Mouse (Mus musculus): Measurements from ENCODE around the gene Angptl1.

Angptl1 gene

DNA sequence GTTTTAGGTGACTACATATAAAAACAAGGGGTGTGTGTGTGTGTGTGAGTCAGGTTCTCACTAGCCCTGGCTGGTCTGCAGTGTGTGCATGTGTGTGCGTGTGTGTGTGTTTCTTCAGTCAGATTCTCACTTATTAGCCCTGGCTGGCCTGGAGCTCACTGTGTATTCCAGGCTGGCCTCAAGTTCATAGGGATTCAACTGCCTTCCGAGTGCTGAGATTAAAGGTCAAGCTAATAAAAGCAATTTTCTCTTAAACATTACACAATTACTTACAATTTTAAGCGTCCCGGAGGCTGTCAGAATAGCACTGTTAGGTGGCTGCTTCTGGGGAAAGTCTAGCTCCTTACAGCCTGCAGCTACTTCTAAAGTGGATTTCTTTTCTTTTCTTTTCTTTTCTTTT, at the start of gene Angptl1:
TSS of gene Angptl1 (plus strand) at position 386 of the 400 bp plus-strand sequence.
- no peak for DNase-seq (ENCODE audit: low spot score)

GRCm38 (mm10) chr1:156789844-156790490, 48.4 kb upstream of the Angptl1 start:
- peak; percentile 35 for DNase-seq (ENCODE audit: low spot score)

DNA sequence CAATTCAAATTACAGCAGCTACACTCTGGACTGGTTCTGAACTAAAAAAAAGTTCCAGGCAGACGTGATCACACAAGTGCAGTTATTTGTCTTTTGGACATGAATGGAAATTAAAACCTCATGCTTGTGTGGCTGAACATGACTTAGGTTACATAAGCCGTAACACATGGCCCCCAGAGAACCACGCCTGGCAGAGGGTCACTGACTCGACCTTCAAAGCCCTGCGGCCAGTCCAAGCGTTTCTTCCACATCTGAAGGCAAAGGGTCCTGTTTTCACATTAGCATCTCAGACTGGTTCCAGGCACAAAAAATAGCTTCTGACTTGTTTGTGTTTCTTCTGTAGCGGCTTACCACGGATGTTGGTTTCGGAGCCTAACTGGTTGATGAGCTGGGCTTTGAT, 42.1 kb upstream of the Angptl1 start:
- DNase-seq (ENCODE audit: low spot score): no peak

GRCm38 (mm10) chr1:156801276-156801675, 37.1 kb upstream of the Angptl1 start:
- no peak for DNase-seq (ENCODE audit: low spot score)

DNA sequence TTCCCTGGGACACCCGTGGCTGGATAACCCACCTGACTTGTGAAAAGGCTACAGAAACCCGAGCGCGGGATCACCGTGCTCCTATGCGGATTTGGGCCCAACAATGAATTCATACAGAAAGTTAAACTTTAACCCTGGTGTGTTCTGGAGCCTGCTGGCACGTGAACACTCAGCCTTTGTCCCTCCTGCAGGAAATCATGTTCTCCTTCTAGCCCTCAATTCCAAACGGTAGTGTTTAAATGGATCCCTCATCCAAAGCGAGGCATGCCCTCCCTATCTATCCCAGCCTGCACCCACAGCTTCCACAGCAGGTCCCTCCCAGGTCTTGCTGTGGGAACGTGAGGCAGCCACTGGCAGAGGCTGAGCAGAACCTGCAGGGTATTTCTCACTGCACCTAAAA, 30.0 kb upstream of the Angptl1 start:
- no peak for DNase-seq (ENCODE audit: low spot score)

DNA sequence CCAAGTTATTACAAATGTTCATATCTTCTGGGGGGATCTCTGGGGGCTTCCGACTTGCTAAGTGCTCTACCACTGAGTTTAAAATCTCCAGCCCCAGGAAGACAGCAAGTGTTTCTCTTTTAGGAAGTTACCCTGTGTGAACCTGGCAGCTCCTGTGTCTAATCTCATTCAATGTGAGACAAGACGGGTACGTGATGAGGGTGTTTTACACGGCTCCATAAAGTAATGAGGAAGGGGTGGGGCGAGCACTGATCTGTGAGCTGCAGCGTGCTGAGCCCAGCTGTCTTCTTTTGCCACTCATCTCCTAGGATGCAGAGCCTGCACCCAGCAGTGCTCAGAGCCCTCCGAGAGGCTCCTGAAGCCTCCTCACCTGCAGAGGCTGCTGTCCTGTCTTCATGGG, 26.4 kb upstream of the Angptl1 start:
- no peak for DNase-seq (ENCODE audit: low spot score)

DNA sequence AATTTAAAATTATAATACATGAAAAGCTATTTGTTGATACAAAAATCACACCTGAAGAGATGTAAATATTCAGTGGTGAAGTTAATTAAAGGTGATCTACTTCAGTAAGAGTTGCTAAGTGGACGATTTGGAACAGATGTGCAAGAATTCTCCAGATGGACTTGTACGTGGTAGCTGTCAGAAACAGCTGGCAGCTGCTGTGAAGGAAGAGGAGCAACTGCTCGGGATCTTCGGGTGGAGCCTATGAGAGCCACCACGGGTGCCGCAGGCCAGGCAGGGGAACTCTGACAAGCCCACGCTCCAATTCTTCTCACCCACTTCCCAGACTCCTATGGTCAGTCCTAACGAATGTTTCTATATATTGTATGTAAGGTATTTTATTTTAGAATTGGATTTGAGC, 25.6 kb upstream of the Angptl1 start:
- no peak for DNase-seq (ENCODE audit: low spot score)

DNA sequence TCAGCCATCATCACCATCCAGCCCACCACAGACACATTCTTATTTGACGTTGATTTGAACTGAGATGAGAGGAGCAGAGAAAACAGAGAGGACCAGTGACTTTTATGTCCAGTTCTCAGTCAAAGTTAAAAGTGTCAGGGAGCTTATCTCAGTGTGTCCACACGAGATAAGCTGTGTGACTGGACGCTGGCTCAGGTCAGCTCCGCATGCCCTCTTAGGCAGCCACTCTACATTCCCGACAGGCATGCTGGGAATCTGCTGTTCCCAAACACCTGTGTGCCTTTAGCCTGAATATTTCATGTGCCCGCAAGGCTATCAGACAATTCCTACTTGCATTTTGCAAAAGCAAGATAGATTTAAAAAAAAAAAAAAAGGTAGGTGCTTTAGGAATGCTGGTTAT, 24.9 kb upstream of the Angptl1 start:
- no peak for DNase-seq (ENCODE audit: low spot score)

DNA sequence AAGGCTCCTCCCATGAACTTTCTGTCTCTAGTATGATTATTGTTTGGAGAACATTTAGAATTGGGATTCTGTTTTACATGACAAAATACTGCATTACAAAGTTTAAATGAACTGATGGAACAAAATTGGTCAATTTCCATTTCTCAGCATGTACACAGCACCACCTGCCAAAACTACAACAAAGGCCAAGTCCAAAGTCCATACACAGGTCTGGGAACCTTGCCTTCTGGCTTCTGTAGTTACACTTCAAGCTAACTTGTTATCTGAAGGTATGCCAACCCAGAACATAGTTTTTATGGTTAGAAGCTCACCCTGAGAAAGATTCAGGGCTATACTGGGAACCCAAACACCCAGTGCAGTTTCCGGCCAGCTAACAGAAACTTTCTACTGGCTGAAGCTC, 19.1 kb upstream of the Angptl1 start:
- DNase-seq (ENCODE audit: low spot score): no peak

DNA sequence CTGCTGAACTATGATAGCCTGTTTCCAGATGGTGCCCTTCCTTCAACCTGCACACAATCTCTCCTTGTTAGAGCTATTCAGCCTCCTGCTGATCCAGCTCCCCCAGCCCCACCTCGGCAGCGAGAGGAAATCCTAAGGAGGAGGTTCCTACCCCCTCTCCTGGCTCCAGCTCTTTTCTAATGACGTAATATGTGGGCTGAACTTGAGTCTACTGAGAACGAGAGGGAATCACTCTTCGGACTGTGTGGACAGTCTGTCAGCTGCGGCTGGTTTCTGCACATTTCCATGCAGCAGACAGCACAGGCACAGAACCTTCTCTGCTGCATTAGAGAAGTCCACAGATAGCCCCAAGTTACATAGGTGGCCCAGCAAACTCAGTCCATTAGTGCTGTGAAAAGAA, 333 bp downstream of the Angptl1 start:
- DNase-seq (ENCODE audit: low spot score): peak; percentile 63

- no peak for DNase-seq (ENCODE audit: low spot score)
Measured at GRCm38 (mm10) chr1:156841625-156842339, 3.4 kb downstream of the Angptl1 start.

GRCm38 (mm10) chr1:156847098-156847497, 8.7 kb downstream of the Angptl1 start:
- DNase-seq (ENCODE audit: low spot score): no peak

GRCm38 (mm10) chr1:156852409-156852808, 14.0 kb downstream of the Angptl1 start:
- DNase-seq (ENCODE audit: low spot score): no peak

GRCm38 (mm10) chr1:156852872-156853271, 14.5 kb downstream of the Angptl1 start:
- DNase-seq (ENCODE audit: low spot score): no peak

DNA sequence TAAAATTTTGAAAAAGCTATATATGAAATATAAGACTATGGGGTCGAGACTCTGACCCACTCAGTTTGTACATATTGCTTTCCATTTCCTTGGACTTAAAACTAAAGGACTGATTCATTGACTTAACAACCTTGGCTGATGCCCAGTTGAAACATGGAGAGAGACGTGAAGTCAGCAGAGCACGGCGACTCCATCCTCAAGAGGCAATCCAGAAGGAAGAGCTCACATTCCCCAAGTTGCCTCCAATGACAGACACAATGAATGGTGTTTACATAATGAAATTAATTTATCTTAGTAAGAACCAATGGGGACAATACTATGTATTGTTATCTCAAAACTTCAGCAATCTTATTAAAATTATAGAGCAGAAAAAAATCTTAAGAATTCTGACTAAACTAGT, 16.2 kb downstream of the Angptl1 start:
- DNase-seq (ENCODE audit: low spot score): no peak

GRCm38 (mm10) chr1:156856666-156857065, 18.3 kb downstream of the Angptl1 start:
- no peak for DNase-seq (ENCODE audit: low spot score)

DNA sequence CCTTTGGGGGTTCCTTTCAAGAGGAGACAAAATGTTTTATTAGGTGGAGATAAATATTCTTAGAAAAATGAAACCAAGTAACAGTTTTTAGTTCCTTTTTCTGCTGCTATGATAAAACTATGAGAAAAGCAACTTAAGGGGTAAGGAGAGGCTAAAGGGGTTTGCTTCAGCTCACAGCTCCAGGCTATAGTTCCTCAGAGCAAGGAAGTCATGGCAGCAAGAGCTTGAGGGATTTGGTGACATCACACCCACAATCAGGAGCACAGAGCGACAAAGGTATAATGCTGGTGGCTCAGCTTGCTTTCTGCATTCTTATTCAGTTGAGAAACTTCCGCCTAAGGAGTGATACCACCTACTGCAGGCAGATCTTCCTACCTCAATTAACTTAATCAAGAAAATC, 20.8 kb downstream of the Angptl1 start:
- DNase-seq (ENCODE audit: low spot score): no peak

DNA sequence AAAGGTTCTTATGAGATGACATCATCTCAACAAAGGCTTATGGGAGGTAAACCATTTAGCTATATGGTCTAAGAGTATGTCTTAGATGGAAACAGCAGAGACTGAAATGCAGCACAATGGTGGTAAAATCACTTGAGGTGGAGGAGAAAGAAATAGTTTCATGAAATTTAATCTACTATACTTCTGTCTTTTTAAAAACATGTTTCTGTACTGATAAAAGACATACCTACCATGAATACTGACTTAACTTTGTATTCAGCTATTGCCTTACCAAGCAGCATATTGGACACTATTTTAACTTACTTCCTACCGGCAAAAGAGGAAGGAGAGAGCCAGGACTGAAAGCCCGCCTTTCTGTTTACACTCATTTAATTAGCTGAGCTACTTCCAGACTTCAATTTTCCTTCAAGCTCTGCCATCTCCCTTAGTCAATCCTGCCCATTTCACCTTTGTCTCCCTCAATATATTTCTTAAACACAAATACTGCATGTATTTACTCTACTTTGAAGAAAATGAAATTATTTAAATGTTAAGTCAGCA, 21.4 kb downstream of the Angptl1 start:
- no peak for DNase-seq (ENCODE audit: low spot score)

DNA sequence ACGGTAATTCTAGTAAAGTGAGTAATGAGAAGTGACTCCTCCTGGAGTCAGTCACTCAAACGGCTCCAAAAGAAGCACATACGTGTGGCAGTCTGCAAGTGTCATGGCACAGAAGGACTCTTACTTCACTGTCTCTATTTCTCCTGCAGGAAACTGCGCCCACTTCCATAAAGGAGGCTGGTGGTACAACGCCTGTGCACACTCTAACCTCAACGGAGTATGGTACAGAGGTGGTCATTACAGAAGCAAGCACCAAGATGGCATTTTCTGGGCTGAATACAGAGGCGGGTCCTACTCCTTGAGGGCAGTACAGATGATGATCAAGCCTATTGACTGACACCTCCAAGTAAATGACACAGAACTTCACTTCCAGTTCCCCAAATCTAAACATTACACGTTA, 21.9 kb downstream of the Angptl1 start:
- no peak for DNase-seq (ENCODE audit: low spot score)

- DNase-seq (ENCODE audit: low spot score): peak; percentile 34
Measured at GRCm38 (mm10) chr1:156861475-156862043, 23.2 kb downstream of the Angptl1 start.

GRCm38 (mm10) chr1:156863726-156864125, 25.4 kb downstream of the Angptl1 start:
- DNase-seq (ENCODE audit: low spot score): no peak

- no peak for DNase-seq (ENCODE audit: low spot score)
Measured at GRCm38 (mm10) chr1:156864240-156864639, 25.9 kb downstream of the Angptl1 start.

GRCm38 (mm10) chr1:156870028-156870427, 31.7 kb downstream of the Angptl1 start:
- DNase-seq (ENCODE audit: low spot score): no peak
